Mouse (Mus musculus): ENCODE results near the gene Zim1. TPM values are rescaled to one million over a fixed set of nuclear protein-coding genes. Genes with fewer than 3 reads are reported as not detected.

Gene Zim1
- polyA plus RNA-seq, 1 experiment from 2014 or later: 4.3 TPM

- H3K4me1 ChIP-seq (ENCODE audit: control insufficient read depth, insufficient read depth, low read length): no peaks in the 10 kb centered on the region
- DNase-seq (peak; percentile 96), ATAC-seq (ENCODE audit: low FRiP score, low TSS enrichment) (peak; percentile 83)
These were observed 32.1 kb upstream of the Zim1 start for GRCm38 (mm10) chr7:6728263-6728931.

DNA sequence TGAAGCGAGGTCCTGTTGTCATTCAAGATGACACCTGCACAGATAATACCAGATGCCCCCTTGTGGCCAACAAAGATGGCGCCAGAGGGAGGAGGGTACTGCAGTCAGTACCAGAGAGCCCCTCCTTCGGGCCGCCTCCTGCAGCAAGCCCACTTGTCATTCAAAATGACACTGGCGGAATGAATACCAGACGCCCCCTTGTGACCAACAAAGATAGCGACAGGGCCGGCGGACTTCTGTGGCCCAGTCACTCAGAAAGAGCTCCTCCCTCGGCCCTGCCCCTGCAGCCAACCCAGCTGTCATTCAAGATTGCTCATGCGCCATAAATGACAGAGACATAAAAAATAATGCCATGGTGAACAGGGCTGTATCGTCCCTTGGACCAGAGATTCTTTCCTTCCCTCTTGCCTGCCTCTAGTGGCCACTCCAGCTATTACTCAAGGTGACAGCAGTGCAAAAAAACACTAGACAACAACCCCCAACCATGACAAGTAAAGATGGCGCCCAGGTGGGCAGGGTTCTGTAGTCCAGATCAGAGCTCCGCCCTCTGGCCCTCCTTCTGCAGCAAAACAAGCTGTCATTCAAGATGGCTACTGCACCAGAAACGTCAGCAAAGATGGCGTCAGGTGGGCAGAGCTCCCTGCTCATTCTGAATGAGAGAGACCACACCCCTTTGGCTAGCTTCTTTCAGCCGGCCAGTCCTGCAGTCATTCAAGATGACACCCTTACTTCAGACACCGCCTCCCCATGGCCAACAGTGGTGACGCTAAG is 31.3 kb upstream of the Zim1 start:
- no peaks in the 10 kb centered on the region for H3K4me1 ChIP-seq (ENCODE audit: control insufficient read depth, insufficient read depth, low read length)
- peak overlapping the region; percentile 56 for H3K4me3 ChIP-seq (replicated peaks; ENCODE audit: low read depth, low read length)
- peak overlapping the region; percentile 96 for H3K27ac ChIP-seq (replicated peaks; ENCODE audit: low read depth, low read length)
- H3K4me2 ChIP-seq (ENCODE audit: low read length): peak overlapping the region; percentile 49
- peaks cover 8% of the 10 kb centered on the region for H3K36me3 ChIP-seq (ENCODE audit: control insufficient read depth, insufficient read depth, low read length)
- H3K9ac ChIP-seq (replicated peaks; ENCODE audit: low read length): no peak overlapping the region
- DNase-seq: peak; percentile 93
- H3K27me3 ChIP-seq (ENCODE audit: control insufficient read depth, insufficient read depth, low read length): no peaks in the 10 kb centered on the region
- WGBS: 41% methylated on average over 19 of the region's 19 CpGs
- ATAC-seq (ENCODE audit: low FRiP score, low TSS enrichment): peak; percentile 64
- H3K9me3 ChIP-seq (ENCODE audit: control insufficient read depth, low read length): peaks cover 30% of the 10 kb centered on the region

More at GRCm38 (mm10) chr7:6728263-6728931, 32.1 kb upstream of the Zim1 start:
- peaks cover 30% of the 10 kb centered on the region for H3K9me3 ChIP-seq (ENCODE audit: control insufficient read depth, low read length)
- H3K4me2 ChIP-seq (ENCODE audit: low read length): peak overlapping the region; percentile 49
- peak overlapping the region; percentile 96 for H3K27ac ChIP-seq (replicated peaks; ENCODE audit: low read depth, low read length)
- H3K4me3 ChIP-seq (replicated peaks; ENCODE audit: low read depth, low read length): peak overlapping the region; percentile 56
- no peaks in the 10 kb centered on the region for H3K27me3 ChIP-seq (ENCODE audit: control insufficient read depth, insufficient read depth, low read length)
- 49% methylated on average over 19 of the region's 19 CpGs for WGBS
- peaks cover 8% of the 10 kb centered on the region for H3K36me3 ChIP-seq (ENCODE audit: control insufficient read depth, insufficient read depth, low read length)
- no peak overlapping the region for H3K9ac ChIP-seq (replicated peaks; ENCODE audit: low read length)

- Histone ChIP-seq H3K9me3 (ENCODE audit: control insufficient read depth, low read length) (no peaks in the 10 kb centered on the region), H3K27ac (replicated peaks; ENCODE audit: low read depth, low read length) (no peak overlapping the region), H3K4me3 (replicated peaks; ENCODE audit: low read depth, low read length) (no peak overlapping the region), H3K9ac (replicated peaks; ENCODE audit: low read length) (no peak overlapping the region), H3K27me3 (ENCODE audit: control insufficient read depth, insufficient read depth, low read length) (no peaks in the 10 kb centered on the region), H3K36me3 (ENCODE audit: control insufficient read depth, insufficient read depth, low read length) (peaks cover 70% of the 10 kb centered on the region), H3K4me2 (ENCODE audit: low read length) (no peak overlapping the region), H3K4me1 (ENCODE audit: control insufficient read depth, insufficient read depth, low read length) (no peaks in the 10 kb centered on the region)
- DNase-seq (no peak), ATAC-seq (ENCODE audit: low FRiP score, low TSS enrichment) (no peak)
- WGBS: 95% methylated on average over 15 of the region's 15 CpGs
These were observed 13.1 kb upstream of the Zim1 start for GRCm38 (mm10) chr7:6709396-6709795.

- Histone ChIP-seq H3K27ac (replicated peaks; ENCODE audit: low read depth, low read length) (no peak overlapping the region), H3K4me3 (replicated peaks; ENCODE audit: low read depth, low read length) (no peak overlapping the region), H3K36me3 (ENCODE audit: control insufficient read depth, insufficient read depth, low read length) (peaks cover 74% of the 10 kb centered on the region), H3K27me3 (ENCODE audit: control insufficient read depth, insufficient read depth, low read length) (no peaks in the 10 kb centered on the region), H3K9me3 (ENCODE audit: control insufficient read depth, low read length) (no peaks in the 10 kb centered on the region), H3K4me2 (ENCODE audit: low read length) (no peak overlapping the region), H3K4me1 (ENCODE audit: control insufficient read depth, insufficient read depth, low read length) (no peaks in the 10 kb centered on the region), H3K9ac (replicated peaks; ENCODE audit: low read length) (no peak overlapping the region)
- DNase-seq (no peak), ATAC-seq (ENCODE audit: low FRiP score, low TSS enrichment) (no peak)
- WGBS: 93% methylated on average over 17 of the region's 17 CpGs
These were observed 12.4 kb upstream of the Zim1 start for GRCm38 (mm10) chr7:6708451-6709180.

- no peaks in the 10 kb centered on the region for H3K27me3 ChIP-seq (ENCODE audit: control insufficient read depth, insufficient read depth, low read length)
- H3K9ac ChIP-seq (replicated peaks; ENCODE audit: low read length): no peak overlapping the region
- no peaks in the 10 kb centered on the region for H3K4me1 ChIP-seq (ENCODE audit: control insufficient read depth, insufficient read depth, low read length)
- no peak overlapping the region for H3K27ac ChIP-seq (replicated peaks; ENCODE audit: low read depth, low read length)
- ATAC-seq (ENCODE audit: low FRiP score, low TSS enrichment) (no peak), DNase-seq (no peak)
- no peaks in the 10 kb centered on the region for H3K9me3 ChIP-seq (ENCODE audit: control insufficient read depth, low read length)
- H3K36me3 ChIP-seq (ENCODE audit: control insufficient read depth, insufficient read depth, low read length): peaks cover 63% of the 10 kb centered on the region
- WGBS: 95% methylated on average over 23 of the region's 23 CpGs
- no peak overlapping the region for H3K4me3 ChIP-seq (replicated peaks; ENCODE audit: low read depth, low read length)
- no peak overlapping the region for H3K4me2 ChIP-seq (ENCODE audit: low read length)
These were observed 11.3 kb upstream of the Zim1 start for GRCm38 (mm10) chr7:6707416-6708015.

GRCm38 (mm10) chr7:6699230-6699629 is 3.0 kb upstream of the Zim1 start:
- no peak for ATAC-seq (ENCODE audit: low FRiP score, low TSS enrichment)
- WGBS: 86% methylated on average over 3 of the region's 3 CpGs
- H3K27me3 ChIP-seq (ENCODE audit: control insufficient read depth, insufficient read depth, low read length): no peaks in the 10 kb centered on the region
- peaks cover 3% of the 10 kb centered on the region; the same call in 1 of the 2 replicates for H3K36me3 ChIP-seq (ENCODE audit: control insufficient read depth, insufficient read depth, low read length)
- H3K9me3 ChIP-seq (ENCODE audit: control insufficient read depth, low read length): no peaks in the 10 kb centered on the region
- H3K27ac ChIP-seq (replicated peaks; ENCODE audit: low read depth, low read length): no peak overlapping the region
- no peak overlapping the region for H3K9ac ChIP-seq (replicated peaks; ENCODE audit: low read length)
- H3K4me3 ChIP-seq (replicated peaks; ENCODE audit: low read depth, low read length): no peak overlapping the region
- no peak for DNase-seq
- no peaks in the 10 kb centered on the region for H3K4me1 ChIP-seq (ENCODE audit: control insufficient read depth, insufficient read depth, low read length)
- no peak overlapping the region for H3K4me2 ChIP-seq (ENCODE audit: low read length)

DNA sequence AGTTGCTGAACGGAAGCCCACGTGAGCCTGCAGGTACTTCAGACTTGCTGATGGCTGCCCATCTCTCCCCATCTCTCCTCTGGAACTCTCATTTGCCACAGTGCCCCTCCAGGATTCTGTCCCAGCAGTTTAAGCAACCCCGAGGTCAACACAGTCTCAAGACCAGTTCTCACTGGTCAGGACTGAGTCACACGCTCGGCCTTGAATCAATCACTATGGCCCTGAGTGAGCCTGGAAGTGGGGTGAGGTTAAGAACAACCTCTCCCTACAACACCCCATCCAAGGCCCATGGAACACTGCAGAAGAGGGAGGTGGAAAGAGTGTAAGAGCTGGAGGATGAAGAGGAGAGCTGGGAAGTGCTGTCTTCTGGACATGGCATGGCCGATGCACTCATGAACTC is 10.7 kb downstream of the Zim1 start:
- H3K9ac ChIP-seq (replicated peaks; ENCODE audit: low read length): no peak overlapping the region
- no peak overlapping the region for H3K4me3 ChIP-seq (replicated peaks; ENCODE audit: low read depth, low read length)
- ATAC-seq (ENCODE audit: low FRiP score, low TSS enrichment) (no peak), DNase-seq (no peak)
- no peak overlapping the region for H3K4me2 ChIP-seq (ENCODE audit: low read length)
- no peaks in the 10 kb centered on the region for H3K36me3 ChIP-seq (ENCODE audit: control insufficient read depth, insufficient read depth, low read length)
- 94% methylated on average over 6 of the region's 6 CpGs for WGBS
- no peaks in the 10 kb centered on the region for H3K9me3 ChIP-seq (ENCODE audit: control insufficient read depth, low read length)
- no peaks in the 10 kb centered on the region for H3K4me1 ChIP-seq (ENCODE audit: control insufficient read depth, insufficient read depth, low read length)
- H3K27me3 ChIP-seq (ENCODE audit: control insufficient read depth, insufficient read depth, low read length): no peaks in the 10 kb centered on the region
- no peak overlapping the region for H3K27ac ChIP-seq (replicated peaks; ENCODE audit: low read depth, low read length)

DNA sequence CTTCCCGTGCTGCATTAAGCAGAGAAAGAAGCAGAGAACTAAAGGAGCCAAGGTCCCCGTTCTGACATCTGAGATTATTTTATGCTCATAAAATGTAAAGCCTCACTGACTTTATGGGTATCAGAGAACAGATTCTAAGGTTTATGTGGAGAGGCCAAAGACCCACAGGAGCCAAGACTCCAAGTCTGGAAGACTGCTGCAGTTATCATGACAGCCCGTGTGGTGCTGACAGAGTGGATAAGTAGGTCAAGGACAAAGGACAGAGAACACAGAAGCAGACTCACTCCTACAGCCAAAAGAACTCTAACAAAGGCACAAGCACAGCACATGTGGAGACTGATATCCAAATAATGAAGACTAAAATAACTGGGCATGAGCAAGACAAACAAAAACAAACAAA is 29.5 kb downstream of the Zim1 start:
- no peak overlapping the region for H3K4me3 ChIP-seq (replicated peaks; ENCODE audit: low read depth, low read length)
- no peaks in the 10 kb centered on the region for H3K4me1 ChIP-seq (ENCODE audit: control insufficient read depth, insufficient read depth, low read length)
- 89% methylated on average over 3 of the region's 3 CpGs for WGBS
- no peaks in the 10 kb centered on the region for H3K27me3 ChIP-seq (ENCODE audit: control insufficient read depth, insufficient read depth, low read length)
- no peaks in the 10 kb centered on the region for H3K36me3 ChIP-seq (ENCODE audit: control insufficient read depth, insufficient read depth, low read length)
- H3K9me3 ChIP-seq (ENCODE audit: control insufficient read depth, low read length): no peaks in the 10 kb centered on the region
- no peak overlapping the region for H3K27ac ChIP-seq (replicated peaks; ENCODE audit: low read depth, low read length)
- no peak for DNase-seq
- H3K4me2 ChIP-seq (ENCODE audit: low read length): no peak overlapping the region
- H3K9ac ChIP-seq (replicated peaks; ENCODE audit: low read length): no peak overlapping the region
- no peak for ATAC-seq (ENCODE audit: low FRiP score, low TSS enrichment)
